Mouse (Mus musculus) Muller cell, postnatal 12 days (primary cell): ENCODE measurements around the gene Olfr1233.

ENCODE experiments used
- DNase-seq: peaks from one replicate; pipeline ENCODE4 v3.0.0-alpha.2; 2015; ENCODE audit errors: inconsistent ontology term

Olfr1233 gene

DNA sequence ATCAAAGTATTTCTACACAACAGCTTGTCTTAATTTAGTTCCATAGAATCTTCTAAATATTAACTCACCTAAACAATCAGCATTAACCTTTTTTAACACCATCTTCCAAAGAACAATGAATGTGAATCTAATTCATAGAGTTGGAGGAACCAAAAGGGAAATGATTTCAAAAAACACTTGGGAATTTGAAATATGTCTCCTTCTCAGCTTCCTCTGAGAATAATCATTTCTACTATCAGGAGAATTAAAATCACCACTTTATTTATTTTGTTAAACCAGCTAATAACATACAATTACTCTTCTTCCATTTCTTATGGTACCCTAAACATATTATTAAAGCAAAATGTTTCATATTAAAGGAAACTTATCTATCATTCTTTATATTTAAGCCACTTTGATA lies at the start of gene Olfr1233:
Gene Olfr1233, minus strand, starts transcription at position 101 of the 400 bp plus-strand sequence.
- no peak for DNase-seq

DNA sequence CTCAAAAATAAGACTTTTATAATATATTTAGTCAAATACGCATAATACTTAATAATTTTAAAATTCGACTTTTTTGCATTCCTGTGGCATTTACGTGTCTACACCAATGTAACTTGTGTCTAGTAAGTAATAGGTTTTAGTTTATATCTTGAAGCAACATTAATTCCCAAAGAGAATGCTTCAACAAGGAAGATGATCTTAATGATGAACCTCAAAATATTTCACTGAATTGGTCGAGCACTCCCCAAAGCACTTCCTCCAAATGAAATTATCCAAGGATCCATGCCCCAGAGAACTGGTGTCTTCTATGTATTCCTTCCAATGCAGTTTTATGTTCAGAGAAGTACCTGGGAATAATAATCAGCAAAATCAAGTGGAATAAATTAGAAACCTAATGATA lies 22.6 kb upstream of the Olfr1233 start, which contains the start of gene Olfr1234:
Gene Olfr1234, minus strand, starts transcription at position 101 of the 400 bp plus-strand sequence.
- DNase-seq: no peak

DNA sequence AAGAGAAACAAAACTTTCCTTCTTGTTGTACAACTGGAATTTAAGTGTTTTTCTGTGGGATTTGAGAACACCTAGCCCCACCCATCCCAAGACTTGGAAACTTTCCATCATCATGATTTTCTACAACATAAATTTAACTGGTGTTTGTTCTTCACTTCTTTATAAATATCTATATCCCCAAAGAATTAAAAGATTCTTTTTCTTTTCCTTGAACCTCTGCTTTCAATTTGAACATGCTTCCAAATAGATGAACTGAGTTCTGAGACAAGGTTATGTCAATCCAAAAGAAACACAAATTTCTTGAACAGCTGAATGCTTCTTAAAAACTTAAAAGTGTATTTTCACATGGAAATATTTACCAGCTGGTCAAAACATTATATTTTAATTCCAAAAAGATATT lies 12.6 kb downstream of the Olfr1233 start, which contains the start of gene Olfr1232:
Gene Olfr1232, minus strand, starts transcription at position 101 of the 400 bp plus-strand sequence.
- DNase-seq: no peak

DNA sequence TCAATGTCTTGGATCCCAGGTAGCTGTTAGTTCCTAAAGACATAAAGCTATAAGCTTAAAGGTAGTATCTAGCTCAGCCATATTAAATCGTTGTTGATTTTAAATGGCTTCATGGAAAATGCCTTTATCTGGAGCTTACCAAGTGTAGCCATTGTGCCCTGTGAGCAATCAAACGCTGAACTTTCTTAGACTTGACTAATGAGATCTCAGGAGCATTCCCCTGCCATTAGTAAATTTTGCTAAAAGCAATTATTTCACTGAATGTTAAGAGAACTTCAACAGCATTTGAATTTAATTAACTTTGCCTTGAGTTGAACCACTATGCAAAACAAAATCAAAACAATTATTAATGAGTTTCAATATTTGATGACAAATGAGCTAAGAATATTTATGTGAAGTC lies 35.2 kb downstream of the Olfr1233 start, which contains the start of gene Olfr1231:
Gene Olfr1231, minus strand, starts transcription at position 101 of the 400 bp plus-strand sequence.
- DNase-seq: no peak

DNA sequence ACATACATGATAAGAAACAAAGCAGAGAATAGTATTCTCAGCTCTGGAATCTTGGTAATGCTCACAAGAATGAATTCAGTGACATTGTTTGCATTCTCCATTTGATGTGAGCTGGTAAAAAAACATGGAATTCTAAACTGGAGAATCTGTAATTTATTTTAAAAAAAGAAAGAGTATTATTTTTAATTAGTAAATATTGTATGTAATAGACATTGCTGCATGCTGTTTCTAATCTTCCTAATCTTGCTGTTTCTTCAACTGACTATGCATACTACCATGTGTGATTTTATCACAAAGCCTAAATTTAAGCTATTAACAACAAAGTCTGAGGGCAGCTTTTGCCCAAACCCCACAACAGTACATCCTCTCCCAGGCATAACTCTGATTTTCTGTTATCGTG lies 45.0 kb downstream of the Olfr1233 start, which contains the start of gene Olfr1230:
Gene Olfr1230, minus strand, starts transcription at position 101 of the 400 bp plus-strand sequence.
- no peak for DNase-seq

DNA sequence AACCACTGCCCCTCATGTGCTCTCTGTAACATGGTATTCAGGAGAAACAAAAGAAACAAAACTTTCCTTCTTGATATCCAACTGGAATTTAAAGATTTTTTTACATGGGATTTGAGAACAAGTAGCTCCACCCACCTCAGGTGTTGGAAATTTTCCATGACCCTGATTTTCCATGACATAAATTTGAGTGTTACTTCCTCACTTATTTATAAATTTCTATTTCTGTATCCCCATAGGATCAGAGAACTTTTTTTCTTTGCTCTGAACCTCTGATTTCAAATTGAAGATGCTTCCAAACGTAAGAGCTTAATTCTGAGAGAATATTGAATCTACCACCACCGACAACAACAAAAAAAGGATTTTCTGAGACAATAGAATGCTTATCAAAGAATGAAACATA lies 54.3 kb downstream of the Olfr1233 start, which contains the start of gene Olfr1229:
Gene Olfr1229, minus strand, starts transcription at position 101 of the 400 bp plus-strand sequence.
- DNase-seq: no peak
